Mouse (Mus musculus) gastrocnemius, adult 8-10 months (tissue): ENCODE measurements around the gene Tmem170. TPM values are rescaled to one million over a fixed set of nuclear protein-coding genes. Genes with fewer than 3 reads are reported as not detected.

Source experiments
- DNase-seq, 2 experiments: peaks; one replicate each; pipeline ENCODE4 v3.0.0; 2022; ENCODE audit warnings: low spot score in 2 of 2
- total RNA-seq, 4 experiments: library from RNA; stranded (reverse); gene quantifications; 2 replicates each; pipeline ENCODE4 v1.2.4; 2022

The Tmem170 gene
- total RNA-seq, 4 experiments from 2014 or later: 1.9 to 2.2 (median 2.1) TPM

- no peak for DNase-seq
These were observed 58.0 kb downstream of the Tmem170 start for GRCm38 (mm10) chr8:111818556-111818955.

GRCm38 (mm10) chr8:111815078-111815477 lies 61.5 kb downstream of the Tmem170 start:
- DNase-seq: no peak

GRCm38 (mm10) chr8:111813818-111814217 lies 62.7 kb downstream of the Tmem170 start:
- DNase-seq: no peak

Other genes with a start within 250 kb of the Tmem170 start
- 10 to 100 TPM; 28.8 to 37.2 (median 31.5) TPM for gene Ldhd, start 246.4 kb downstream of the Tmem170 start, total RNA-seq
- gene Zfp1, start 233.3 kb downstream of the Tmem170 start, total RNA-seq: 10 to 100 TPM in 1 of 4 experiments, 1 to 10 TPM in 3; 7.8 to 10.6 (median 8.7) TPM
- gene Ctrb1, start 185.7 kb downstream of the Tmem170 start, total RNA-seq: under 1 TPM in 1 of 4 experiments, not detected in 3; 0.35 TPM
- 10 to 100 TPM; 10.7 to 11.1 (median 10.8) TPM for gene Bcar1, start 132.9 kb downstream of the Tmem170 start, total RNA-seq
- 10 to 100 TPM; 11.7 to 17.6 (median 14.7) TPM for gene Cfdp1, start 22.5 kb downstream of the Tmem170 start, total RNA-seq
- not detected for gene Chst5, start 33.7 kb upstream of the Tmem170 start, total RNA-seq
- 1 to 10 TPM in 1 of 4 experiments, under 1 TPM in 3; 0.41 to 1.0 (median 0.74) TPM for gene Tmem231, start 57.1 kb upstream of the Tmem170 start, total RNA-seq
- 100 to 1,000 TPM; 112 to 138 (median 117) TPM for gene Gabarapl2, start 64.0 kb upstream of the Tmem170 start, total RNA-seq
- gene Adat1, start 115.6 kb upstream of the Tmem170 start, total RNA-seq: 1 to 10 TPM; 1.7 to 2.5 (median 2.3) TPM
- 100 to 1,000 TPM; 128 to 150 (median 134) TPM for gene Kars, start 134.6 kb upstream of the Tmem170 start, total RNA-seq
- gene Terf2ip, start 134.6 kb upstream of the Tmem170 start, total RNA-seq: 10 to 100 TPM in 1 of 4 experiments, 1 to 10 TPM in 3; 8.6 to 10.6 (median 9.2) TPM
- gene Gm6793, start 138.3 kb upstream of the Tmem170 start, total RNA-seq: not detected